Mouse (Mus musculus) liver, embryonic 16.5 days (tissue): ENCODE results near the gene Rgl1. TPM values are rescaled to one million over a fixed set of nuclear protein-coding genes. Genes with fewer than 3 reads are reported as not detected.
"Not testable (repeated sequence)": the region's sequence is repeated elsewhere in the genome, so short reads cannot be mapped to it uniquely, and the experiment has no call there.

ENCODE experiments used
- ATAC-seq: fragments of 200-750 bp; cut with Nextera tagmentation; 2 replicates; pipeline ENCODE4 v1.8.0; 2017; ENCODE audit warnings: low read depth, mild to moderate bottlenecking, moderate number of reproducible peaks, moderate library complexity
- H3K27ac ChIP-seq: fragments of 300-500 bp; sonication (generic); 2 replicates; pipeline ENCODE4 v1.5.1; 2014; ENCODE audit warnings: mild to moderate bottlenecking, low read length
- H3K27me3 ChIP-seq: fragments of 300-500 bp; sonication (generic); 2 replicates; pipeline ENCODE4 v1.6.1; 2014; ENCODE audit warnings: low read depth, low read length, mixed read lengths; ENCODE audit not compliant: control insufficient read depth, insufficient read depth
- H3K36me3 ChIP-seq: fragments of 300-500 bp; sonication (generic); 2 replicates; pipeline ENCODE4 v1.6.1; 2014; ENCODE audit warnings: mild to moderate bottlenecking; ENCODE audit not compliant: control insufficient read depth, insufficient read depth
- H3K4me1 ChIP-seq: fragments of 300-500 bp; sonication (generic); 2 replicates; pipeline ENCODE4 v1.6.1; 2014; ENCODE audit warnings: low read depth, low read length, mixed read lengths; ENCODE audit not compliant: control insufficient read depth
- H3K4me2 ChIP-seq: fragments of 300-500 bp; sonication (generic); 2 replicates; pipeline ENCODE4 v1.6.1; 2014; ENCODE audit warnings: low read depth, low read length, mixed read lengths
- H3K4me3 ChIP-seq: fragments of 300-500 bp; sonication (generic); 2 replicates; pipeline ENCODE4 v1.5.1; 2014; ENCODE audit warnings: low read depth, mild to moderate bottlenecking, low read length
- H3K9ac ChIP-seq: fragments of 300-500 bp; sonication (generic); 2 replicates; pipeline ENCODE4 v1.6.1; 2014; ENCODE audit warnings: low read depth, low read length
- H3K9me3 ChIP-seq: fragments of 300-500 bp; sonication (generic); replicated peaks from 2 replicates; pipeline ENCODE4 v1.6.1; 2016; ENCODE audit warnings: low read length; ENCODE audit not compliant: control insufficient read depth
- WGBS: fragments of 180-500 bp; shearing (Covaris S2); extraction: QIAGEN DNeasy Blood & Tissue Kit; methylation state at CpG from one replicate; pipeline ENCODE4 v1.1.7; 2014; ENCODE audit not compliant: insufficient replicate concordance; 5-methylcytosine and 5-hydroxymethylcytosine counted together
- polyA plus RNA-seq: library from polyadenylated mRNA; unstranded; fragments of >200 nt; fragmentation: Nextera tagmentation; extraction: Ambion mirVana; gene quantifications from 2 replicates; pipeline ENCODE4 v1.2.1, GENCODE M21; 2015

Gene Rgl1
- polyA plus RNA-seq, 1 experiment from 2014 or later = 14.2 TPM

DNA sequence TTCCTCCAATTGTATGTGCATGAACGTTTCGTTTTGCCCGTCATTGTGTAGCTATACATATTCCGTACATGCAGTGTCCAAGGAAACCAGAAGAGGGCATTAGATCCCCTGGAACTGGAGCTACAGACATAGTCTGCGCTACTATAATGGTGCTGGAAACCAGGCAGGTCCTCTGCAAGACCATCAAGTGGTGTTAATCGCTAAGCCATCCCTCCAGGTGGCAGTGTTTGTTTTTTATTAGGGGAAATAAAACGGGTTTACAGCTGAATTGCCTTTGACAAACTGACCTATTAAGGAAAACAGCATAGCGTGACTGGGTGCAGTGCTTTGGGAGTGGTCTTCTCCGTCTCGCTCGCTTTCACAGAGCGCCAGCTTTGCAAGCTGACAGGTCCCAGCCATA is 24.1 kb upstream of the Rgl1 start:
- no peak overlapping the region for H3K4me3 ChIP-seq
- no peak for ATAC-seq
- 17% methylated on average over 12 of the region's 12 CpGs for WGBS
- no peaks in the 10 kb centered on the region for H3K9me3 ChIP-seq
- no peak overlapping the region for H3K9ac ChIP-seq
- no peak overlapping the region for H3K4me2 ChIP-seq
- H3K4me1 ChIP-seq = no peaks in the 10 kb centered on the region; the same call in 1 of the 2 replicates
- no peak overlapping the region for H3K27ac ChIP-seq
- H3K36me3 ChIP-seq = no peaks in the 10 kb centered on the region
- no peaks in the 10 kb centered on the region for H3K27me3 ChIP-seq

DNA sequence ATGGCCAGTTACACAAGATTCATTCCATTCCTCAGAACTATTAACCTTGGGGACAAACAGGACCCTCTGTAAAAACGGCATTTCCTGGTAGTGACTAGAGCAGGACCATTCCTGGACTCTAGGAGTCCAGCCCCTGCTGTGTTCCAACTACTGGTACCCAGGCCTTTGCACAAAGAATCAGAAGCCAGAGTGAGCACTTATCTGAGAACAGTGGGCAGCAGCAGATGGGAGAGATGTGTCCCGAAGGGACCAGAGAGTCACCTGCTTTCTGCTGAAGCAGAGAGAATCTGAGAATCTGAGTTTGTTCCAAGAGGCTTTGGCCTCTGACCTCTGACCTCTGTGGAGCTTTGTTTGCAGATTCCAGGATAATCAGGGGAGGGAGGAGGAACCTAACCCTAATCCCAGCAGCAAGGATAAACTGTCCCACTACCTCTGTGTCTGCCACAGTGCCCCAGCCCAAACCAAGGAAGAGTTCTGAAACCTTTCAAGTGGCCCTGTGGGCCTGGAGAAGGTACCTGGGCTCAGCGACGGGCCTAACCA is 22.0 kb upstream of the Rgl1 start:
- no peak overlapping the region for H3K27ac ChIP-seq
- H3K9ac ChIP-seq = no peak overlapping the region
- H3K4me1 ChIP-seq = no peaks in the 10 kb centered on the region; the same call in 1 of the 2 replicates
- no peak overlapping the region for H3K4me2 ChIP-seq
- WGBS = 46% methylated on average over 4 of the region's 4 CpGs
- ATAC-seq = no peak
- no peaks in the 10 kb centered on the region for H3K27me3 ChIP-seq
- H3K9me3 ChIP-seq = no peaks in the 10 kb centered on the region
- no peak overlapping the region for H3K4me3 ChIP-seq
- no peaks in the 10 kb centered on the region for H3K36me3 ChIP-seq

DNA sequence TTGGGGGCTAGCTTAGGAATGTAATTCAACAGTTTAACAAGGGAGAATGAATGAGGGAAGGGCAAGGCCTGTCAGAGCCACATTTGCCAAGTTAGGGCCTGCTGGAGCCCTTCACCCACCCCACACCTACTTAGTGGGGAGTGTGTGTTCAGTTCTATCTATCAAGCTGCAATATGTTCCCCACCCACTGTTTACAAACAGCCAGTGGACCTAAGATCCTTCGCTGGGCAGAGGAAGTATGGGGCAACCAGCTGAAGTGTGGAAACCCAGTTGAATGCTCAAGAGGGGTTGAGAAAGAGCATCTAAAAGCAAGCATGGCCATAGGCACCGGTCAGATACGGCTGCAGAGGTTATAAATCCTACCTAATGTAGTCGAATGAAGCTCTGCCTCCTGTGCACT is 20.8 kb upstream of the Rgl1 start:
- WGBS = 53% methylated on average over 4 of the region's 4 CpGs
- Histone ChIP-seq H3K9me3 (no peaks in the 10 kb centered on the region), H3K4me1 (no peaks in the 10 kb centered on the region; the same call in 1 of the 2 replicates), H3K27ac (no peak overlapping the region; the same call in 1 of the 2 replicates), H3K27me3 (no peaks in the 10 kb centered on the region), H3K4me2 (no peak overlapping the region), H3K9ac (no peak overlapping the region), H3K4me3 (no peak overlapping the region), H3K36me3 (no peaks in the 10 kb centered on the region)
- no peak for ATAC-seq

GRCm38 (mm10) chr1:152785446-152785845 is 19.3 kb upstream of the Rgl1 start:
- not testable (repeated sequence) for H3K9me3 ChIP-seq, ATAC-seq, H3K36me3 ChIP-seq, H3K9ac ChIP-seq, H3K4me2 ChIP-seq, H3K4me1 ChIP-seq, H3K4me3 ChIP-seq, H3K27me3 ChIP-seq, H3K27ac ChIP-seq
- WGBS = 62% methylated on average over 3 of the region's 3 CpGs

DNA sequence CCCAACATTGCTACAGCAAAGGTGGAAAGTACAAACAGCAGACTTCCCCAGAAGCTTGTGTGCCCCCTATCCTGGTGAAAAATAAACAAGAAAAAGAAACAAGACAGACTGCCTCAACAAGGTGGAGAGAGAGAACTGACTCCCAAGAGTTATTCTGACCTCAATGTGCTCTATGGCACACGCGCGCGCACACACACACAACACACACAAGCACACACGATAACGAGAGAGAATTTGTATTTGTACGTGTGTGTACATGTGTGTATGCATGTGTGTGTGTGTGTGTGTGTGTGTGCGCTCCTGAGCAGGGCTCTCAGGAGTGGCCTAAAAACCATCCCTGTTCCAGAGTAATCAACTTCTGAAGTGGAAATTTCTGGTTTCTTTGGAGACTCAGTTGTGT is 18.5 kb upstream of the Rgl1 start:
- WGBS = 89% methylated on average over 8 of the region's 8 CpGs
- Histone ChIP-seq H3K9ac (no peak overlapping the region), H3K4me3 (no peak overlapping the region), H3K36me3 (no peaks in the 10 kb centered on the region), H3K4me1 (no peaks in the 10 kb centered on the region; the same call in 1 of the 2 replicates), H3K4me2 (no peak overlapping the region), H3K27ac (no peak overlapping the region), H3K27me3 (no peaks in the 10 kb centered on the region), H3K9me3 (no peaks in the 10 kb centered on the region)
- no peak for ATAC-seq

GRCm38 (mm10) chr1:152779071-152779737 is 13.1 kb upstream of the Rgl1 start:
- peak; percentile 66 for ATAC-seq
- H3K9me3 ChIP-seq = no peaks in the 10 kb centered on the region

GRCm38 (mm10) chr1:152774601-152775000 is 8.4 kb upstream of the Rgl1 start:
- not testable (repeated sequence) for H3K27me3 ChIP-seq, ATAC-seq, H3K27ac ChIP-seq, H3K9ac ChIP-seq, H3K4me1 ChIP-seq, H3K4me2 ChIP-seq, H3K9me3 ChIP-seq, H3K4me3 ChIP-seq
- peaks cover 27% of the 10 kb centered on the region for H3K36me3 ChIP-seq
- WGBS = 73% methylated on average over 3 of the region's 3 CpGs

More at GRCm38 (mm10) chr1:152779071-152779737, 13.1 kb upstream of the Rgl1 start:
- H3K27ac ChIP-seq = no peak overlapping the region
- peak overlapping the region; percentile 11; the same call in 1 of the 2 replicates for H3K4me2 ChIP-seq
- H3K36me3 ChIP-seq = peaks cover 6% of the 10 kb centered on the region
- H3K27me3 ChIP-seq = no peaks in the 10 kb centered on the region
- no peak overlapping the region for H3K4me3 ChIP-seq
- H3K4me1 ChIP-seq = no peaks in the 10 kb centered on the region
- H3K9ac ChIP-seq = no peak overlapping the region
- 20% methylated on average over 10 of the region's 10 CpGs for WGBS

DNA sequence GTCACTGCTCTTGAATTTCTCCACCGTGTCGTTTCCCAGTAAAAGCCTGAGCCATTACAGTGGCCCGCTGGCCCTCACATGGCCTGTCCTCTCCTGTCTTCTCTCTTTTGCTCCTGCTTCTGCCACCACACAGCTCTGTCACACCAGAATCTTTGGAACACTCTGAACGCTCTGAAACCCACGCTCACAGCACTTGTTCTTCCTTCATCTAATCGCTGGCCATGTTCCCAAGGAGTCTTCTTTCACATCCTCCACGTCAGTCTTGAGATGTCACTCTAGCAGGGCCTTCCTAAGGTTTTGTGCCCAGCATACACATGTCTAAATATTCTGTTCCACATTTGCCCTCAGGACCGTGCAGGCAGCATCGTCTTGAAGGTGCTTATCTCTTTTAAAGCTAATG is 4.9 kb upstream of the Rgl1 start:
- no peak for ATAC-seq
- Histone ChIP-seq H3K4me2 (no peak overlapping the region), H3K36me3 (peaks cover 27% of the 10 kb centered on the region), H3K4me3 (no peak overlapping the region), H3K4me1 (peaks cover 3% of the 10 kb centered on the region), H3K27me3 (peaks cover 2% of the 10 kb centered on the region), H3K27ac (no peak overlapping the region), H3K9ac (no peak overlapping the region), H3K9me3 (no peaks in the 10 kb centered on the region)
- WGBS = 77% methylated on average over 9 of the region's 9 CpGs

GRCm38 (mm10) chr1:152767749-152768488 is 1.8 kb upstream of the Rgl1 start:
- Histone ChIP-seq H3K27me3 (peaks cover 13% of the 10 kb centered on the region), H3K27ac (0 out of 2 replicates have a peak overlapping the region, but pooled peaks have one; percentile 48), H3K4me1 (peaks cover 7% of the 10 kb centered on the region), H3K4me3 (peak overlapping the region; percentile 37; the same call in 1 of the 2 replicates), H3K9me3 (no peaks in the 10 kb centered on the region), H3K36me3 (peaks cover 17% of the 10 kb centered on the region), H3K9ac (no peak overlapping the region), H3K4me2 (peak overlapping the region; percentile 95)
- ATAC-seq = peak; percentile 56
- WGBS = 2% methylated on average over 5 of the region's 5 CpGs
